Mouse (Mus musculus) hindbrain, embryonic 11.5 days (tissue): ENCODE results near the gene Bcl11b. TPM values are rescaled to one million over a fixed set of nuclear protein-coding genes. Genes with fewer than 3 reads are reported as not detected.

Experiments used
- ATAC-seq: fragments of 200-750 bp; cut with Nextera tagmentation; 2 replicates; pipeline ENCODE4 v1.8.0; 2017; ENCODE audit warnings: mild to moderate bottlenecking, moderate TSS enrichment, moderate library complexity; ENCODE audit not compliant: low FRiP score
- DNase-seq: peaks from one replicate; pipeline ENCODE4 v3.0.0-alpha.2; 2015; ENCODE audit warnings: low spot score
- H3K27ac ChIP-seq: fragments of 300-500 bp; sonication (generic); 2 replicates; pipeline ENCODE4 v1.5.1; 2014; ENCODE audit warnings: mild to moderate bottlenecking, low read depth, low read length
- H3K27me3 ChIP-seq: fragments of 300-500 bp; sonication (generic); 2 replicates; pipeline ENCODE4 v1.6.1; 2014; ENCODE audit warnings: mild to moderate bottlenecking, low read length, moderate library complexity, mixed read lengths; ENCODE audit not compliant: control insufficient read depth, insufficient read depth
- H3K36me3 ChIP-seq: fragments of 300-500 bp; sonication (generic); 2 replicates; pipeline ENCODE4 v1.6.1; 2014; ENCODE audit warnings: mild to moderate bottlenecking, low read length, moderate library complexity, mixed read lengths; ENCODE audit not compliant: control insufficient read depth, insufficient read depth
- H3K4me1 ChIP-seq: fragments of 300-500 bp; sonication (generic); replicated peaks from 2 replicates; pipeline ENCODE4 v1.6.1; 2014; ENCODE audit warnings: low read length, mixed read lengths; ENCODE audit not compliant: control insufficient read depth, insufficient read depth
- H3K4me2 ChIP-seq: fragments of 300-500 bp; sonication (generic); replicated peaks from 2 replicates; pipeline ENCODE4 v1.6.1; 2014; ENCODE audit warnings: mild to moderate bottlenecking, low read depth, low read length
- H3K4me3 ChIP-seq: fragments of 300-500 bp; sonication (generic); 2 replicates; pipeline ENCODE4 v1.5.1; 2014; ENCODE audit warnings: low read depth, low read length
- H3K9ac ChIP-seq: fragments of 300-500 bp; sonication (generic); 2 replicates; pipeline ENCODE4 v1.6.1; 2014; ENCODE audit warnings: low read depth, low read length
- H3K9me3 ChIP-seq: fragments of 300-500 bp; sonication (generic); 2 replicates; pipeline ENCODE4 v1.6.1; 2016; ENCODE audit warnings: low read length; ENCODE audit not compliant: control insufficient read depth
- WGBS: fragments of 180-500 bp; shearing (Covaris S2); extraction: QIAGEN DNeasy Blood & Tissue Kit; methylation state at CpG from one replicate; pipeline ENCODE4 v1.1.7; 2014; 5-methylcytosine and 5-hydroxymethylcytosine counted together
- polyA plus RNA-seq: library from polyadenylated mRNA; unstranded; fragments of >200 nt; fragmentation: Nextera tagmentation; extraction: Ambion mirVana; gene quantifications from 2 replicates; pipeline ENCODE4 v1.2.1, GENCODE M21; 2014

Bcl11b gene
- polyA plus RNA-seq, 1 experiment from 2014 or later, result 6.8 TPM

GRCm38 (mm10) chr12:107978736-107979255 is 24.6 kb downstream of the Bcl11b start:
- Histone ChIP-seq H3K36me3 (no peaks in the 10 kb centered on the region), H3K27me3 (no peaks in the 10 kb centered on the region; the same call in 1 of the 2 replicates), H3K27ac (no peak overlapping the region), H3K4me1 (peaks cover 30% of the 10 kb centered on the region), H3K4me2 (no peak overlapping the region), H3K9ac (no peak overlapping the region), H3K4me3 (no peak overlapping the region), H3K9me3 (no peaks in the 10 kb centered on the region)
- WGBS, result 46% methylated on average over 8 of the region's 8 CpGs
- ATAC-seq, result no peak
- no peak for DNase-seq

- H3K9ac ChIP-seq, result no peak overlapping the region
- H3K4me3 ChIP-seq, result no peak overlapping the region
- no peaks in the 10 kb centered on the region for H3K36me3 ChIP-seq
- DNase-seq (peak; percentile 37), ATAC-seq (no peak)
- H3K4me1 ChIP-seq, result peaks cover 32% of the 10 kb centered on the region
- peak overlapping the region; percentile 23 for H3K4me2 ChIP-seq
- H3K27ac ChIP-seq, result no peak overlapping the region
- WGBS, result 4% methylated on average over 14 of the region's 14 CpGs
- no peaks in the 10 kb centered on the region; the same call in 1 of the 2 replicates for H3K27me3 ChIP-seq
- H3K9me3 ChIP-seq, result no peaks in the 10 kb centered on the region
Observed at GRCm38 (mm10) chr12:107978063-107978462, 25.3 kb downstream of the Bcl11b start.

GRCm38 (mm10) chr12:107977534-107977933 is 25.9 kb downstream of the Bcl11b start:
- no peaks in the 10 kb centered on the region; the same call in 1 of the 2 replicates for H3K27me3 ChIP-seq
- no peaks in the 10 kb centered on the region for H3K9me3 ChIP-seq
- H3K4me2 ChIP-seq, result peak overlapping the region; percentile 23; the same call in 1 of the 2 replicates
- ATAC-seq (no peak), DNase-seq (peak; percentile 58)
- H3K4me3 ChIP-seq, result no peak overlapping the region
- 3% methylated on average over 9 of the region's 9 CpGs for WGBS
- H3K4me1 ChIP-seq, result peaks cover 33% of the 10 kb centered on the region
- no peak overlapping the region for H3K9ac ChIP-seq
- no peaks in the 10 kb centered on the region for H3K36me3 ChIP-seq
- H3K27ac ChIP-seq, result no peak overlapping the region

GRCm38 (mm10) chr12:107977086-107977485 is 26.3 kb downstream of the Bcl11b start:
- no peak for DNase-seq
- no peaks in the 10 kb centered on the region; the same call in 1 of the 2 replicates for H3K27me3 ChIP-seq
- H3K9me3 ChIP-seq, result no peaks in the 10 kb centered on the region
- no peak for ATAC-seq
- no peaks in the 10 kb centered on the region for H3K36me3 ChIP-seq
- peaks cover 37% of the 10 kb centered on the region for H3K4me1 ChIP-seq
- H3K4me2 ChIP-seq, result peak overlapping the region; percentile 24
- H3K9ac ChIP-seq, result no peak overlapping the region
- no peak overlapping the region for H3K4me3 ChIP-seq
- no peak overlapping the region for H3K27ac ChIP-seq
- 20% methylated on average over 8 of the region's 8 CpGs for WGBS

- 20% methylated on average over 22 of the region's 22 CpGs for WGBS
- Histone ChIP-seq H3K36me3 (no peaks in the 10 kb centered on the region), H3K4me2 (peak overlapping the region; percentile 24), H3K4me1 (peaks cover 36% of the 10 kb centered on the region), H3K9ac (no peak overlapping the region; the same call in 1 of the 2 replicates), H3K27me3 (no peaks in the 10 kb centered on the region; the same call in 1 of the 2 replicates), H3K4me3 (no peak overlapping the region), H3K27ac (no peak overlapping the region), H3K9me3 (no peaks in the 10 kb centered on the region)
- peak; percentile 46 for DNase-seq
- no peak for ATAC-seq
Observed at GRCm38 (mm10) chr12:107976571-107977001, 26.8 kb downstream of the Bcl11b start.

GRCm38 (mm10) chr12:107975897-107976570 is 27.4 kb downstream of the Bcl11b start:
- no peak overlapping the region for H3K4me3 ChIP-seq
- 25% methylated on average over 14 of the region's 14 CpGs for WGBS
- peak overlapping the region; percentile 24 for H3K4me2 ChIP-seq
- no peaks in the 10 kb centered on the region for H3K36me3 ChIP-seq
- H3K27me3 ChIP-seq, result no peaks in the 10 kb centered on the region; the same call in 1 of the 2 replicates
- peak overlapping the region; percentile 19 for H3K9ac ChIP-seq
- no peak overlapping the region for H3K27ac ChIP-seq
- H3K4me1 ChIP-seq, result peaks cover 35% of the 10 kb centered on the region
- ATAC-seq (no peak), DNase-seq (peak; percentile 45)
- no peaks in the 10 kb centered on the region for H3K9me3 ChIP-seq

- WGBS, result 65% methylated on average over 10 of the region's 10 CpGs
- ATAC-seq, result no peak
- H3K27ac ChIP-seq, result no peak overlapping the region
- no peaks in the 10 kb centered on the region; the same call in 1 of the 2 replicates for H3K27me3 ChIP-seq
- no peak for DNase-seq
- peak overlapping the region; percentile 19; the same call in 1 of the 2 replicates for H3K9ac ChIP-seq
- H3K9me3 ChIP-seq, result no peaks in the 10 kb centered on the region
- H3K4me1 ChIP-seq, result peaks cover 31% of the 10 kb centered on the region
- H3K4me3 ChIP-seq, result no peak overlapping the region
- no peaks in the 10 kb centered on the region for H3K36me3 ChIP-seq
- no peak overlapping the region for H3K4me2 ChIP-seq
Observed at GRCm38 (mm10) chr12:107975479-107975896, 27.9 kb downstream of the Bcl11b start.

- ATAC-seq, result no peak
- Histone ChIP-seq H3K27ac (no peak overlapping the region), H3K4me3 (no peak overlapping the region), H3K4me1 (peaks cover 22% of the 10 kb centered on the region), H3K27me3 (no peaks in the 10 kb centered on the region; the same call in 1 of the 2 replicates), H3K9me3 (no peaks in the 10 kb centered on the region), H3K4me2 (no peak overlapping the region), H3K9ac (no peak overlapping the region), H3K36me3 (no peaks in the 10 kb centered on the region)
- DNase-seq, result no peak
- 65% methylated on average over 11 of the region's 11 CpGs for WGBS
Observed at GRCm38 (mm10) chr12:107974504-107974903, 28.9 kb downstream of the Bcl11b start.
